Mouse (Mus musculus): ENCODE measurements around the gene Aplf.

Gene Aplf

DNA sequence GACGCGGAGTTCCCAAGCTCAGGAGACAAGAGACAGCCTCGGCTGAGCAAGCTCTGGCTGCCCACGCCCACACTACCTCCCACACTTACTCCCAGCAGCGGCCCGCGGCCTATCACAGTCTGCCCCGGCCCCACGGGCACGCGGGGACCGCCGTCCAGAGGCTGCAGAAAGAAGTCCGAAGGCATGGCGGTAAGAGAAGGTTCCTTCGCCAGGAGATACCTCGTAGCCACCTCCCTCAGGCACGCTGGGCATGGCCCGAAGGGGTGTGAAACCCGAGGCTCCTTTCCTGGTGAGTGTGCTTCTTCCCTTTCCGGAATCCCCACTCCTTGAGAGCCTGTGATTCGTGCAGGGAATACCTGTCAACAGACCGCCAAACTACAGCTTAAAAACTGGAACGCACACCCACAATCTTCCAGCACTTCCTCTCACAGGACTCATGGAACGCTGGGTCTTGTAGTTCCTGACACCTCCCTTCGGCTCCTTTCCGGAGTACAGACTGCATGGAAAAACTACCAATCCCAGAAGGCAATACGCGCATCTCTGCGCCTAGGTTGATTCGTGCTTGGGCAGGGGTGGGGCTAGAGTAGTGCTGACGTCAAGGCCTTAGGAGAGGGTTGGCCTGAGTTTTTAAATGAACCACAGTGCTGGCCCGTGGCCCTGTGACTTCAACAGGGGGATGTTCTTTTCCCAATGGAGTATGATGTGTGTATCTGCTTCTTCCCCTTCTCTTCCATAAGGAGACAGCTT, at the start of gene Aplf:
Aplf (minus strand) TSS at position 423 of the 747 bp plus-strand sequence.
- peak; percentile 96 for DNase-seq (ENCODE audit: low read depth, low spot score)

- no peak for DNase-seq (ENCODE audit: low read depth, low spot score)
Observed at GRCm38 (mm10) chr6:87714091-87714490, 42.1 kb upstream of the Aplf start.

DNA sequence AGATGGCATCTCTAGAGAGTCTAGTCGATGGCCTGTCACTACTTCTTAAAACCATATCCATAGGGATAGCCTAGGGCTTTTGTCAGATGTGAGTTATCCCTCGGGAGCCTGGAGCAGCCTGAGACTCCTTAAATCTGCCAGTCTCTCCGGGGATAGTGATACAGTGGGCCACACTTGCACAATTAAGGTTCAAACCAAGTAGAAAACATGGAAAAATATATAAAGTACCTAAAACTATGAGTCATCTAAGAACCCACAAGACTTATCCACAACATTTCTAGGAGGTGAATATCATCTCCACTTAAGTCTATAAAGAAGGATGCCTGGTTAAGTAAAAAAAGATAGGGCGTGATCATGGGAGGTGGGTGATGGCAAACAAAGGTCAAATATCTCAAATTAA, 40.3 kb upstream of the Aplf start:
- no peak for DNase-seq (ENCODE audit: low read depth, low spot score)

DNA sequence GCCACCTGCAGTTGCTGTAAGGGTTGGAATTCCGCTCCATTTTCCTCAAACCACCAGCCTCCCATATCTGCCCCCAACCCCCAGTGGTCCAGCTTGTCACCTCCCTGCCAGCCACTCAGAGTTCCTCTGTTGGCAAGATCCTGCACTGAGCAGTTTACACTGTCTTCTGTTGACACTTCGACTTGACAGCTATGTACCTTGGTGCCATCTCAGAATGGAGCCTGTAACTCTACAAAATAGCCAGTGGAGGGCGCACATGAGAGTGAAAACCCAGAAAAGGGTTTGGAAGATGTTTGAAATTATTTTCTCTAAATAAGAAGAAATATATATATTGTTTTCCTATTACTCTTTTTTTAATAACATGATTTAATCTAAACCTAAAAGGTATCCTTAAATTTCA, 34.3 kb upstream of the Aplf start:
- peak; percentile 50 for DNase-seq (ENCODE audit: low read depth, low spot score)

DNA sequence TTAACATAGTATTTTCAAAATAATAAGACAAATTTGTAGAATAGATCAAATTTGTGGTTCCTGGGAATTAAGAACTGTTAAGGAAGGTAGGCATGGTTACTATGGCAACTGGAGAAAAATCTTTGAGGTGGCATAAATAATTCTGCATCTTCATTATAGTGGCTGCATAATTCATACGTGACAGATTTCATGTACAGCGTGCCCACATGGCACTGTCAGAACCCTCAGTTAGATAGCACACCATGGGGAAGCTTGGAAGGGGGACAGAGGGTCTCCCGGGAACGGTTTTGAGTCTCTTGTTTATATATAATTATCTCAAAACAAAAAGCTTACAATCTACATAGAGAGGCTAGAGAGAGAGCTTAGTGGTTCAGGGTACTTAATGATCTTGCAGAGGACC, 24.6 kb upstream of the Aplf start:
- no peak for DNase-seq (ENCODE audit: low read depth, low spot score)

GRCm38 (mm10) chr6:87695947-87696346, 24.0 kb upstream of the Aplf start:
- DNase-seq (ENCODE audit: low read depth, low spot score): no peak

DNA sequence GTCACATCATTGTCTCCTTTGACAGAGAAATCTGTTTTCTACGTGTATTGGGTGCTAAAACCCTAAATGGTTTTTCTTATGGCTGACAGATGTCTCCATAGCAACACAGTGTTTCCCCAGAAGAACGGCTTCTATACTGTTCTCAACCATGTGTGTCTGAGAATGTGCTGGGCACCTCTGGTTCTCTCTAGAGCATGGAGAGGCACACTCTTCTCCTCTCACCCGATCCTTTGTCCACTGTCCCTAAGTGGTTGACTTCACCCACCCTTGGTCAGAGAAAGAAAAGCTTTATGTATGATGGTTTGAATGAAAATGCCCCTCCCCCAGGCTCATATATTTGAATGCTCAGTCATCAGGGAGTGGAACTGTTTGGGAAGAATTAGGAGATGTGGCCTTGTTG, 8.4 kb upstream of the Aplf start:
- DNase-seq (ENCODE audit: low read depth, low spot score): no peak

DNA sequence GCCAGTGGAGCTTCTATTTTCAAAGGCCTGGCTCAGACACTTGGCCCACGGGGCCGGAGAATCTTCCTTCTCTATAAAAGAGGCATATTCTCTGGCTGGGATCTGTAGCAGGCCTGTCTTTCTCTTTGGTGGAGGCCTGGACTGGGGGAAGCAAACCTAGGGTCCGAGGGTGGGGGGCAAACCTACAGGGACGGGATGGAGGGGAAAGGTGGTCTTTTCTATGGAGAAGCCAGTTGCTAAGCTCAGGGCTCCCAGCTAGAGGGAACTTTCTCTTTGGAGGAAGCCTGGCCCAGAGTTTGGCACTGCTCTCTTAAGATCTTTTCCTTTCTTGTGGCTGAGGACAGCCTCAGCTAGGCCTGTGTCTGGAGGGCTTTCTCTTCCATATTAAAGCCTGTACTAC, 668 bp upstream of the Aplf start:
- no peak for DNase-seq (ENCODE audit: low read depth, low spot score)

DNA sequence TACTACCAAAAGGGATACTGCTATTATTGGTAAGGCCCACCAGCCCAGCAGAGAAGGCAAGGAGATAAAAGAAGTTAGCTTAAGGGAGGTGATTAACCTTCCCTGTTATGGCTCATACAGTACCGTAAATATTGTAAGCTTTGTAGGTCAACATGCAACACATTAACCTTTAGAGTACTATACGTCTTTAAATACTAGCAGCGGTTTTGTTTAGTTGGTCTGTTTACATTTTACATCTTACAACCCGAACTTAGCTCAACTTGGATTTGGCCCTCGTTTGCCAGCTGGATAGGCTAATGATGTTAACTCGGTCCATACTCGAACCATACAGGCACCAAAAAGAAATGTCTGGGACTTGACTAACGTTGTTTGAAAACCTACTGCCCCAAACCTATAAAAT, 640 bp downstream of the Aplf start:
- no peak for DNase-seq (ENCODE audit: low read depth, low spot score)

DNA sequence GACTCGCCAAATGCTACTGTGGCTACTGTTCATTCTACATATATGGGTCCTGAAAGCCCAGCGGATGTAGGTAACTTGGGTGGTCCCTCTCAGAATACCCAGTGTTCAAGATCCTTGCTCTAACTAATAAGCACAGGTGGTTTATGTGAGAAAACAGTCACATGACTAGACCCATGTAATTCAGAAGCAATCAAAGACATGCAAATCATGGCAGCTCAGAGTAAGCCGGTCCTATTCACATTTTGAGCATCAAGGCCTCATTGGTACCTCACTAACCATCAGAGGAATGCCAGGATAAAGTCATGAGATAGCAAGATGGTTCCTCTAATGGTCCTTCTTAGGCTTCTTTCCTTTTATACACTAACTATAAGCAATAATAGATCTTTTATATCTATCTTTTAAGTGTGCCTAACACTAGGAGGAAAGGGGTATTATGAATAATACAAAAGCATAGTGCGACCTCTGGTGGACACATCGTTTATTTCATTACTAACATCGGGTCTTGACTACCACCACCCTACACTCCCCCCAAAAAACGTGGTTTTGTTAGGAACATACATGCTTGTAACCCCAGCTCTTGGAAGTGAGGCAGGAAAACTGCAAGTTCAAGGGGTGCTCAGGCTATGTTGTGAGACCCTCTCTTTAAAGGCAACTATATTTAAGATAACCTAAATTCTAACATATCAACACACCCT, 2.0 kb downstream of the Aplf start:
- DNase-seq (ENCODE audit: low read depth, low spot score): peak; percentile 87

GRCm38 (mm10) chr6:87668733-87669132, 3.3 kb downstream of the Aplf start:
- DNase-seq (ENCODE audit: low read depth, low spot score): no peak

DNA sequence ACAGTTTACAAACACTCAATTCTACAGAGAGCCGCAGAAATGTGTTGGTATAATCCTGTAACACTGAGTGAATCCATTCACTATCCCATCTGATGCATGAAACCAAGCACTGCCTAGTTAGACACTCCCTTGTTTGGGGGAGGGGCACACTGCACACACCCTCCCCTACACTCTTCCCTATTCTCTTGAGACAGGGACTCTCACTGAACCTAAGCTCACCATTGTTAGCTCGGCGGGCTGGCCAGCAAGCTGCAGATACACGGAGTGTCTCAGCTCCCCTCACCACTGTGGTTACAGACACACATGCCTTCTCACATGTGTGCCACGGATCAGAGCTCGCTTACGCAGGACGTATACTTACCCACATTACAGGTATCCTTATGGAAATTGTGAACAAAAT, 4.2 kb downstream of the Aplf start:
- no peak for DNase-seq (ENCODE audit: low read depth, low spot score)

DNA sequence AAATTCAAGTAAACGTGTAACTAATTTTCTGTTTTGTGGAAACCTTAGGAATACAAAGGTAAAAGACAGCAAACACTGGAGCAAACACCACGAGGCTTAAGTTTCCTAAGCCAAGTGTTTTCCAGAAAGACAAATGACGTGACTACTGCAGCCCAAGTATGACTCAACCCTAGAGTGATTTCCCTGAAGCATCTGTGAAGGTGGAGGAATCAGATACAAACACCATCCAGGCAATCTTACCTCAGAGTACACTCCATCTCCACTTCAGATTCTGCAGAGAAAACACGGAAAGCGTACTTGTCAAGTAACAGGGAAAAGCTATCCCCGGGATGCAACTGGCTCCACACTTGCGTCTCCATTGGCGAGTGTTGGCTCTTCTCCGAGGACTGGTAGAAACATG, 8.5 kb downstream of the Aplf start:
- DNase-seq (ENCODE audit: low read depth, low spot score): no peak

DNA sequence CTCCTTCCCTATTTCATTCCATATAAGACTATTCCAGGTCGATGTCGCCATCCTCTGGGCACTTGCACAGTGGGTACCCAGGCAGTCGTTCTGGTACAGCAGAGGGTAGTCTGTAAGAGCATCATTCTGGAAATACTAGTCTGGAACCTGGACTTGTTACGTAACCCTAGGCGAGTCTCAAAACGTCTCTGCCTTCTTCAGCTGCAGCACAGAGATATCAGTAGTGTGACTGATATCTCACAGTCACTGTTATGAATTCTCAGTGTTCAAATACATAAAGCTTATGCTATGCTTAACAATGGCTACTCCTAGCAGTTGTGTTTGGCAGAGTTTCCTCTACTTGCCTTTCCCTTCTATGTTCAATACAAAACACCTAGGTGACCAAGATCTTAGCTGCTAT, 9.8 kb downstream of the Aplf start:
- DNase-seq (ENCODE audit: low read depth, low spot score): no peak

DNA sequence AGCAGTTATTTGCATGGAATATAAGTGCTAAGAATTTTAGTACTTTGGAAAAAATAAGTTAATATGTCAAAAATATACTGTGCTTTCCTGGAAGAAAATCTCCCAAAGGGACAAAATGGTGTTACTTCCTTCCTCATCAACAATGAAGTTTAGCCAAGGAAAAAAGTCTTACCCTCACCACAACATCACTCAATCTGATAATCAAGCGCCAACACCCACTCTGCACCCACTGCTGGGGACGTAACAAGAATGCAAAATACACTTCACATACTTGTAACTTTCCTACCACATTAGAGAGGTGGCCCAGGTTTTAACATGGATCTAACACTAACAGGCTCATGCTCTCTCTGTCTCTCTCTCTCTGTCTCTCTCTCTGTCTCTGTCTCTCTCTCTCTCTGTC, 10.3 kb downstream of the Aplf start:
- no peak for DNase-seq (ENCODE audit: low read depth, low spot score)

- DNase-seq (ENCODE audit: low read depth, low spot score): no peak
Observed at GRCm38 (mm10) chr6:87658816-87659215, 13.2 kb downstream of the Aplf start.

- peak; percentile 24 for DNase-seq (ENCODE audit: low read depth, low spot score)
Observed at GRCm38 (mm10) chr6:87653904-87654638, 17.9 kb downstream of the Aplf start.

DNA sequence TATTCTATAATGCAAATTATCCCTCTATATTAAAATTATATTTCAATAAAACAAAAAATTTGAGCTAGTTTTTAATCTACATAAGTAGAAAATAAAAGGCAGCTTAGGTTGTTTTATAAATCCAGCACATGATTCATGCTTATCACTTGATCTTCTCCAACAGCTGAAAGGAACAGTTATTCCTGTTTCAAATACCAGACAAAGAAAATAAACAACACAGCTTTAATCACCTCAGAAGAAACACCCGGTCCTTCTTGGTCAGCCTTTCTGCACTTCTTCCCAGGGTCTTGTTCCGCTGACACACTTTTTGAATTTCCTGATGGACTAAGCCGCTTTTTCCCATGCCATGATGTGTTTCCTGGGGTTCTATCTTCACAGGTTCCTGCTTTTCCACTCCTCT, 18.5 kb downstream of the Aplf start:
- DNase-seq (ENCODE audit: low read depth, low spot score): no peak

DNA sequence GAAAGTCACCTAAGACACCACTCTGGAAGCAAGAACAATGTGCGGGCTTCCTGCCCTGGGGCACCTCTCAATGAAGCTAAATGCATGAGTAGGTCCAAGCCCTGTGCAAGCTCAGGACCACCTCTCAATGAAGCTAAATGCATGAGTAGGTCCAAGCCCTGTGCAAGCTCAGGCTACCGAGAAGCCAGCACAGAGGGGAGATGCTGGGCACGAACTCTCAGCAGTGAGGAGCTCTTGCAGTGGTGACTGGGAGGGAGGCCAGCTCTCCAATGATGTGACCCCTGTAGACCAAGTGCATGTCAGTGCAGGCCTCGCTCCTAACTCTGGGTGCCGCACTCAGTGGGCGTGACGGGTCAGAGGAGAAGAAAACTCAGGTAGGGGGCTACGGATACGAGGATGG, 19.3 kb downstream of the Aplf start:
- no peak for DNase-seq (ENCODE audit: low read depth, low spot score)

DNA sequence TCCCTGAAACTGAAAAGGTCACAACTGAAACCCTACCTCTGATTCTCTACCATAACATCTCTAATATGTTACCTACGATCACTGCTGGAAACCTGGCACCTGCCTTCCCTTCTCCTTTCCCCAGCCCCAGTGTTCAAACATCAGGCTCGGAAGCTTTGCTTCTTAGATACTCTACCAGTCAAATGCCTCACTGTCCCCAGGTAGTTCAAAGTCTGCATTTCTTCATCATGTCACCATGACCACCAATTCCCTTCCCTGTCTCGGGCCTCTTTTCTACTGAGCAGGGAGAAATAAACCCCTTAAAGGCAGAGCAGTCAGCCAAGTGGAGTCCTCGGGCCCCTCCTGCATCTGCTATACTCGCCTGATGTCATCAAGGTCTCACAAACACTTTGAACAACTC, 20.2 kb downstream of the Aplf start:
- DNase-seq (ENCODE audit: low read depth, low spot score): no peak

DNA sequence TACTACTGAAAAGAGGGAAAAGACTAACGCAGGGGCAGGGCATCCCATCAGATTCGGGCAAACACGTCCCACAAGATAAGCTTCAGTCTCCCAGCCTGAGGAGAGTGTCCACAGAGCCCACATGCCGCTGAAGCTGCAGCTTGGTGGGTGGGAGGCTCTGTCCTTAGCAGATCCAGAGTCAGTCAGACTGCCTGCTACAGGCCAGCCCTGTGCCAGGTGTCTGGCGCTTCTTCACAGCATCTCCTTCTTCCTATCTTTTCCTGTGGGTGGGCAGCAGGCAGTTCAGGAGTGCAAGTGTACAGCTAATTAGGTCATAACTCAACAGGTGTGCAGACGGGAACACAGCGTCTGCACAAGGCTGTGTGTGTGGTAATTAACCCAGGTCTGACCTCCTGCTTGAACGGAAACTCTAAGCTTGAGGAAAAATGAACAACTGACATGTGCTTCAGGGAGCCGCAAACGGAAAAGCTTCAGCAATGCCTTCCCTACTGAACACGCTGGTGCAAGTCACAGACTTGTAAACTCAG, 33.8 kb downstream of the Aplf start:
- DNase-seq (ENCODE audit: low read depth, low spot score): no peak

- DNase-seq (ENCODE audit: low read depth, low spot score): no peak
Observed at GRCm38 (mm10) chr6:87632176-87632575, 39.8 kb downstream of the Aplf start.

All from CD4-positive, CD25-positive, alpha-beta regulatory T cell, adult 2 months (primary cell).